Mouse (Mus musculus) heart, adult 2 months (tissue): Measurements from ENCODE around the gene Plekhb1.

Source experiments
- CTCF ChIP-seq: fragments of 200-600 bp; IDR thresholded peaks from 2 replicates; pipeline ENCODE4 v1.8.1; 2022; ENCODE audit warnings: antibody characterized with exemption, mild to moderate bottlenecking, moderate library complexity
- EP300 ChIP-seq: fragments of 200-500 bp; IDR thresholded peaks from 2 replicates; pipeline ENCODE4 v1.6.1; 2011; ENCODE audit warnings: low read depth, low read length, control low read depth; ENCODE audit not compliant: insufficient read depth
- POLR2A ChIP-seq: fragments of 200-500 bp; IDR thresholded peaks from 2 replicates; pipeline ENCODE4 v1.6.1; 2011; ENCODE audit warnings: mild to moderate bottlenecking, low read depth, low read length, control low read depth; ENCODE audit not compliant: insufficient read depth

GRCm38 (mm10) chr7:100685061-100686030 is 23.1 kb upstream of the Plekhb1 start:
- TF ChIP-seq CTCF (peak; percentile 90), POLR2A (no peak), EP300 (peak; percentile 55; the same call in 1 of the 2 replicates)
